Mouse (Mus musculus): ENCODE measurements at regions not wholly inside any gene's neighbourhood (a gene's known extent, or its start where the extent isn't known, plus 50 kb on each side); places are given as distances from the start of the nearest gene placed in this dataset.

DNA sequence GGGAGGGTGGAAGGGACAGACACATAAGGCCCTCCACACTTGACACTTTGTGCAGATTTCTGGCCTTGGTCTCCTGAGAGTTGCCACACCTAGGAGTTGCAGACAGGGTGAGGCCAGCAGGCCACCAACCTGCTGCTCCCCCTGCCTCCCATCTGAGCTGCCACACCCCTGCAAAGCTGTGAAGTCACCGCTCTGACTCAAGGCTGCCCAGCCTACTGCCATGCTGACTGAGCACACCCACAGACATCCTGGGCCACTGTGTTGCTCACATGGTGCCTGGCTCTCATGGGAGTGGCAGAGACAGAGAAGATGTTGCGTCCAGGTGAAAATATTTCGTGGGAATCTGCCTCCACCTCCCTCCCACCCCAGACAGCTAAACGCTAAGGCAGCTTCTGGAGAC lies 150.3 kb downstream of the Tfap2c start:
- no peak for DNase-seq

DNA sequence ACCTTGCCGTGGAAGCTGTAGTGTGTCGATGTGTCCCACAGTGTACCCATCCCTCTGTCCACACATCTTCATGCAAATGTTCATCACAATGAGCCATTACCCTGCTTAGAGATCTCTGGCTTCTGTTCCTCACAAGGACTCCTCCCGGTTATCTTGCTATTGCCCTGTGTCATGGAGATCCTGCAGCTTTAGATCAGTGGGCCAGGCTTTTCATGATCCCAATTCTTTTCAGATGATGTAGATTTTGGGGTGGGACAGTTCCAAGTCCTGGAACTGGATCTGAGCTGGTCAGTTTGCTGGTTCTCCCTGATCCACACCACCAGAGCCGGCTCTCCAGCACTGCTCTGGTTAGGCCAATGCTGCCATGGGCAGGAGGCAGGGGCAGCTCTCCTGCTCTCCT lies 161.2 kb downstream of the Tfap2c start:
- no peak for DNase-seq

DNA sequence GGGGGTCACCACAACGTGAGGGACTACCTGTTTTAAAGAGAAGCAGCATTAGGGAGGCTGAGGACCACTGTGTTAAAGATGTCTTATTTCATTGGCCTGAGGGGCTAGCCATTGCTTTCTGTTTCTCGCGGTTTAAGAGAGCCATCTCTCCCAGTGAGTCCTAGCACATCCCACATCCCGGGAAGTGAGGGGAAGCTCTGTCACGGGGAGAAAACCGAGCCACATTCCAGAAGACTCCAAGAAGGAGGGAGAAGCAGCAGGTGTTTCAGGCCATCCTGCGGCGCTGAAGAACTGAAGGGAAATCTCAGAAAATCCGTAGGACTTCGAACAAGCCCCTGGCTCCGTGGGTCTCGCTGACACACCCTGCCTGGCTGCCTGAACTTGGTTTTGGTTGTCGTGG lies 177.3 kb downstream of the Tfap2c start:
- DNase-seq = no peak

DNA sequence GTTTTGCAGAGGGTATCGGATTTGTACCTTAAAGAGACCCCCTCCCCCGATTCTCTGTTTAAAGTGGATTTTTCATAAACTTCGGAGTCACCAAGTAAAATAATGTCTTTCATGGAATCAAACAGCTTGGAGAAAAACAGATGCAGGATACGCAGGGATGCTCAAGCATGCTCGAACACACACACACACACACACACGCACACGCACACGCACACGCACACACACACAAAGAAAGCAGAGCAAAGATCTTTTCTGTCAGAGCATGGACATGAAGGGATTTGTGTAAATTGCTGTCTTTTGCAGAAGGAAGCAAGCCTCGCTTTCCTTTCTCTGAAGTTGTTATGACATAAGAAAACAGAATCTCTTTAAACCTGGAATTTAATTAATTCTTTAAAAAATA lies 178.2 kb downstream of the Tfap2c start:
- no peak for DNase-seq

- DNase-seq = no peak
Observed at GRCm38 (mm10) chr2:172728240-172728821, 178.9 kb downstream of the Tfap2c start.

- DNase-seq = no peak
Observed at GRCm38 (mm10) chr2:172729151-172729550, 179.8 kb downstream of the Tfap2c start.

GRCm38 (mm10) chr2:172729741-172730140 lies 180.3 kb downstream of the Tfap2c start:
- no peak for DNase-seq

GRCm38 (mm10) chr2:172731408-172731807 lies 182.0 kb downstream of the Tfap2c start:
- no peak for DNase-seq

DNA sequence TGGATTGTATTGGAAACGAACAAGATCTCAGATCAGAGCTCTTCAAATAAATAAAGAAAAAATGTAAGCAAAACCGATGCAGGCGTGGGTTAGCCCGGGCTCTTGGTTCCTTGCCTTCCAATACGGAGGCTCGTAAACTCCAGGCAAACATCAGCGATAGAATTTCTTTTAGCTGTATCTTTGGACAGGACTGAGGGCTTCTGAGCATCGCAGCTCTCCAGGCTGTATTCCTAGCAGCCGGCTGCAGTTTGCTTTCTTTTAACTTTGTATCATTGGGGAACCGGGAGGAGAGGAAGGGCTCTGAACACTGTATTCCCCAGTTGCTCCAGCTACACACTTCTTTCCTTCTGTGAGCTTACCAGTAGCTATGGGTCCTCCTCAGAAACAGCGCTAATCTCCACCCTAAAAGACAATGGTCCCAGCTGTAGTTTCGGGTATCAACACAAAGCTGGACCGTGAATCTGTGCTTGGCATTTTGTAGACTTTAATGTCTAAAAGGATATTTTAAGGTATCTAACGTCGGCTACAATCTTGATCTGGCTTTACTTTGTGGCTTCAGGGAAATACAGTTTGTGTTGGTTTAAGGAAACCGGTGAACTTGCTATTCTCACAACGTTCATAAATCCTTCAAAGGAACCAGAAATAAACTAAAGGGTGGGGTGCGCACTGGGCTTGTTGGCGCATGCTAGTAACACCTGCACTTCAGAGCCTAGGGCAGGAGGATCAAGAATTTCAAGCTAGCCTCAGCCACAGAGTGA lies 183.2 kb downstream of the Tfap2c start:
- no peak for DNase-seq

GRCm38 (mm10) chr2:172733403-172733995 lies 184.1 kb downstream of the Tfap2c start:
- no peak for DNase-seq

- no peak for DNase-seq
Observed at GRCm38 (mm10) chr2:172735621-172736020, 186.2 kb downstream of the Tfap2c start.

DNA sequence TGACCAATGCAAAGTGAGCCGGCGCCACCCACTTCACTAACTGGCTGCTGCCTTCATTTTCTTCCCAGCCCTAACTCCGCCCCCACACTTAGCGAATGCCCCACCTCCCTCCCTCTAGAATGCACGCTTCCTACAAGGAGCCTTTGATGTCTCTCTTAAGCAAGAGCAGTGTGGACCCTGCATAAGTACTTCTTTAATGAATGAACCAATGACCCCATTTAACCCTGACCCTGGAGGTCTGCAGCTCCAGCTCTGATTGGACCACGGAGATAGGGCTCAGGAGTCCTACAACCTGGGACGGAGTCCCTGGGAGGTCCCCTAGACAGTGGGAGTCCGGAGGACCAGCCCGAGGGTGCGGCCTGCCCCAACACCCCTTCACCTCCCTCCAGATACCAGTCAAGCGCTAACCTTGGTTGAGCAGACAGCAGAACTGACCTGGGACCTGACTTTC lies 189.7 kb downstream of the Tfap2c start:
- no peak for DNase-seq

GRCm38 (mm10) chr2:172739529-172739928 lies 190.1 kb downstream of the Tfap2c start:
- no peak for DNase-seq

DNA sequence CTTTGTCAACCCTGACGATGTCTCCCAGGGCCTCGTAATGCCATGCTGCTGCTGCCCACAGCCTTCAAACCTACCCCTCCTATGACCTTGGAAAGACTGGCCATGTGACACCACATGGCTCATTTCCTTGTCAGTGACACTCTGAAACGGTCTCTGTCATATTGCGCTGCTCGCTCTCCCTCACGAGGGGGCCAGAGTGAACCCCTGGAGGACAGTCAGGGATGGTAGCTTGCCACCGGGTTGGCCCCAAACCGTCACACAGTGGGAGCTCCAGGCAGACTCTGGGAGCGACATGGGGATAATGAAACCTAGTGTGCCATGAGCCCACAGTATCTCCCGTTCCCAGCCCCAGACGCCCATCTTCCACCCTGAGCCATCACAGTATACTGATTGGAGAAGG lies 188.8 kb downstream of the Bmp7 start:
- DNase-seq = no peak

- no peak for DNase-seq
Observed at GRCm38 (mm10) chr2:172755686-172756471, 184.2 kb downstream of the Bmp7 start.

DNA sequence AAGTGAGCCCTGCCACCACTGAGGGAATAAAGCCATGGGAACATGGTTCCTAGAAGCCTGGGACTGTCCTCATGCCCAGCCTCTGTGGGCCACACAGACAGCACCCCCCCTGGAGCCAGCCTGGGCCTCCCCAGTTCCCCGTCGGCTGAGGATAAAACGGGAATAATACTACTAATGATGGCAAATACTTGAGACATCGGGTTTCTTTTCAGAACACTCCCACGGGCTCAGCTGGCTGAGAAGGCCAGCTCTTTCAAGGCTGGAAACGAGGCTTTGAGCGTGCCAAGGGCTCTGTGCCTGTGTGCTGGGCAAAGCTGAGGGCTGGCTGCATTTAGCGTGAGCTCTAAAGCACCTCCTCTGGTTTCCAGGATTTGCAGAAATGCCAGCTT lies 183.7 kb downstream of the Bmp7 start:
- DNase-seq = no peak

GRCm38 (mm10) chr2:172758497-172758896 lies 181.6 kb downstream of the Bmp7 start:
- peak; percentile 2 for DNase-seq

DNA sequence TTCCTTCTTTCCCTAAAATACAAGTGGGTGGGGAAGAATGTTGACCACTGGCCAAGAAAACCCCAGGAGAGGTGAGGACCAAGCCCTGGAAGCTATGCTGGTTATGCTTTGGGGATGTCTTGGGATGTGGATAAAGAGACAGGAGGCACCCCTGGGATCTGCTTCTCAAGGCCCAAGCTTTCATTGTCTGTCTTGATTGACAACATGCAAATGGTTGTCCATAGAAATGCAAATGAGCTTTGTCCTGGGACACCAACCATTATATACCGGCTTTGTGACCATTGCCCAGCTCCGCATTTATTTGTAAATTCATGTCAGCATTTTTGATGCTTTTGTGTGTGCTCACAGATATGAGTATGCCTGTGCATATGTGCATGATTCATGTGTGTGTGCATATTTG lies 174.9 kb downstream of the Bmp7 start:
- no peak for DNase-seq

DNA sequence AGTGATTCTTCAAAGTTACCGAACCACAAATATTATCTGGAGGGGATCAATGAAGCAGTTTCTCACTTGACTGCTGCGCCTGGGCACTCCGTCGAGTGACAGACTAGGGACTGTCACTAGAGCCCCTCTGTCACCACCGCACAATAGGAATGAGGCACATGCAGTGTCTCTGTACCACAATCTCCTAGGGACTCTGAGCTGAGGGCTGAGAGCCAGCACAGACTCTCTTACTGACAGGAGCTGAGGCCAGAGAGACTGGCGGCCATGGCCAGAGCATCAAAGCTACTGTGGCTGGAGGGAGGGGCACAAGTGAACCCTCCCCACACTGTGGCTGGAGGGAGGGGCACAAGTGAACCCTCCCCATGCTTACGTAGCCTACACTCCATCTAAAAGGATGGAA lies 173.7 kb downstream of the Bmp7 start:
- DNase-seq = no peak

- DNase-seq = no peak
Observed at GRCm38 (mm10) chr2:172768756-172769155, 171.4 kb downstream of the Bmp7 start.

DNA sequence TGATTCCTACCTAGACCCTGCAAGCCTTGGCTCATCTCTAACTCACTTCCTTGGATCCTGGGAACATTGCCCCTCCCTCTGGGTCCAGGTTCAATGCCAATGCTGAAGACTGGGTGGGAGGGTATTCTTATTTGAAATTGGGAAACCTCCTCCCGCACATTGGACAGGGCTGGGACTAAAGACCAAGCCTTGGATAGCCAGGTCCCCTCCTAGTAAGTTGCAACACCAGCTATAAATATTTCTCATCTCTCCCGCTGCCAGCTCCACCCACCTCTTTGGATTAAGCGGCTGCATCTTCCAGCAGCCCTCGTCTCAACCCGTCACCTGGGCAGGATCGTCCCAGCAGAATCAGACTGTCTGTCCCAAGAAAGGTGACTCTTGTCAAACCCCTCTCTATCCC lies 170.1 kb downstream of the Bmp7 start:
- no peak for DNase-seq

- DNase-seq = no peak
Observed at GRCm38 (mm10) chr2:172770606-172771005, 169.5 kb downstream of the Bmp7 start.

- peak; percentile 25 for DNase-seq
Observed at GRCm38 (mm10) chr2:172773176-172773575, 166.9 kb downstream of the Bmp7 start.

- DNase-seq = no peak
Observed at GRCm38 (mm10) chr2:172776485-172776884, 163.6 kb downstream of the Bmp7 start.
